Mouse (Mus musculus) forebrain, embryonic 16.5 days (tissue): Measurements from ENCODE around the gene Prrg3. TPM values are rescaled to one million over a fixed set of nuclear protein-coding genes. Genes with fewer than 3 reads are reported as not detected.

Source experiments
- polyA plus RNA-seq: library from polyadenylated mRNA; unstranded; fragments of >200 nt; fragmentation: Nextera tagmentation; extraction: Ambion mirVana; gene quantifications from 2 replicates; pipeline ENCODE4 v1.2.1, GENCODE M21; 2015

Prrg3 gene
- polyA plus RNA-seq, 1 experiment from 2014 or later: 10.4 TPM

Other genes with a start within 250 kb of the Prrg3 start
- 51.2 and 54.8 TPM in 2 replicates for gene Vma21, start 146.7 kb upstream of the Prrg3 start, polyA plus RNA-seq
- 0.25 and 0.32 TPM in 2 replicates for gene Gm1141, start 41.6 kb upstream of the Prrg3 start, polyA plus RNA-seq
- not detected in 2 replicates for gene Fate1, start 10.4 kb downstream of the Prrg3 start, polyA plus RNA-seq
- gene Cnga2, start 29.2 kb downstream of the Prrg3 start, polyA plus RNA-seq: 0.11 and 0.27 TPM in 2 replicates